Mouse (Mus musculus) subcutaneous adipose tissue, adult 2 months (tissue): ENCODE results near the gene Tmem254a. TPM values are rescaled to one million over a fixed set of nuclear protein-coding genes. Genes with fewer than 3 reads are reported as not detected.

ENCODE experiments used
- polyA plus RNA-seq: library from polyadenylated mRNA; depleted of rRNA; stranded (reverse); fragments of >200 nt; gene quantifications from 2 replicates; pipeline ENCODE4 v1.2.3, GENCODE M21; 2012; ENCODE audit warnings: low replicate concordance; rRNA removed

Gene Tmem254a
- 9.6 and 10.5 TPM in 2 replicates for polyA plus RNA-seq

GRCm38 (mm10) chr14:25927562-25927881 lies at the start of gene Tmem254a:
Tmem254a (minus strand) TSS chr14:25927672.

GRCm38 (mm10) chr14:25938004-25938403 lies 10.5 kb upstream of the Tmem254a start, which contains the start of gene Cphx1:
Cphx1 (plus strand) TSS chr14:25938304.

GRCm38 (mm10) chr14:25903000-25903399 lies 24.5 kb downstream of the Tmem254a start, which contains the start of gene Plac9a:
Plac9a (minus strand) TSS chr14:25903100.

Other genes starting within 250 kb of the Tmem254a start
- gene Ppif, start 233.5 kb downstream of the Tmem254a start, polyA plus RNA-seq: 46.3 and 54.7 TPM in 2 replicates
- gene Zcchc24, start 158.6 kb downstream of the Tmem254a start, polyA plus RNA-seq: 98.8 and 137 TPM in 2 replicates
- gene Anxa11, start 85.5 kb downstream of the Tmem254a start, polyA plus RNA-seq: 75.0 and 121 TPM in 2 replicates
- 8.3 and 11.2 TPM in 2 replicates for gene Plac9a, start 24.6 kb downstream of the Tmem254a start, polyA plus RNA-seq
- not detected in 2 replicates for gene Cphx1, start 10.6 kb upstream of the Tmem254a start, polyA plus RNA-seq
- 0.50 and 2.1 TPM in 2 replicates for gene Duxbl1, start 50.9 kb upstream of the Tmem254a start, polyA plus RNA-seq
- 541 and 599 TPM in 2 replicates for gene Gm9780, start 115.0 kb upstream of the Tmem254a start, polyA plus RNA-seq
- 45.4 and 71.4 TPM in 2 replicates for gene Tmem254c, start 139.7 kb upstream of the Tmem254a start, polyA plus RNA-seq
- gene Cphx2, start 153.8 kb upstream of the Tmem254a start, polyA plus RNA-seq: not detected in 2 replicates
- gene Cphx3, start 154.6 kb upstream of the Tmem254a start, polyA plus RNA-seq: not detected in 2 replicates
- 0.26 and 1.7 TPM in 2 replicates for gene Duxbl2, start 190.7 kb upstream of the Tmem254a start, polyA plus RNA-seq